Mouse (Mus musculus) intestine, embryonic 16.5 days (tissue): ENCODE measurements at regions not wholly inside any gene's neighbourhood (a gene's known extent, or its start where the extent isn't known, plus 50 kb on each side); places are given as distances from the start of the nearest gene placed in this dataset.

Source experiments
- ATAC-seq: fragments of 200-750 bp; cut with Nextera tagmentation; 2 replicates; pipeline ENCODE4 v1.8.0; 2017; ENCODE audit warnings: moderate TSS enrichment, moderate library complexity
- H3K27ac ChIP-seq: fragments of 300-500 bp; sonication (generic); 2 replicates; pipeline ENCODE4 v1.5.1; 2014; ENCODE audit warnings: mild to moderate bottlenecking, low read length
- H3K27me3 ChIP-seq: fragments of 300-500 bp; sonication (generic); replicated peaks from 2 replicates; pipeline ENCODE4 v1.6.1; 2014; ENCODE audit warnings: low read length, control low read depth, mixed read lengths; ENCODE audit not compliant: control insufficient read depth, insufficient read depth
- H3K36me3 ChIP-seq: fragments of 300-500 bp; sonication (generic); 2 replicates; pipeline ENCODE4 v1.6.1; 2014; ENCODE audit warnings: low read length, control low read depth; ENCODE audit not compliant: control insufficient read depth, insufficient read depth
- H3K4me1 ChIP-seq: fragments of 300-500 bp; sonication (generic); 2 replicates; pipeline ENCODE4 v1.6.1; 2014; ENCODE audit warnings: low read length, control low read depth, mixed read lengths; ENCODE audit not compliant: control insufficient read depth, insufficient read depth
- H3K4me2 ChIP-seq: fragments of 300-500 bp; sonication (generic); 2 replicates; pipeline ENCODE4 v1.6.1; 2014; ENCODE audit warnings: low read depth, low read length, control low read depth
- H3K4me3 ChIP-seq: fragments of 300-500 bp; sonication (generic); 2 replicates; pipeline ENCODE4 v1.5.1; 2014; ENCODE audit warnings: mild to moderate bottlenecking, low read length
- H3K9ac ChIP-seq: fragments of 300-500 bp; sonication (generic); 2 replicates; pipeline ENCODE4 v1.6.1; 2014; ENCODE audit warnings: low read depth, low read length
- H3K9me3 ChIP-seq: fragments of 300-500 bp; sonication (generic); 2 replicates; pipeline ENCODE4 v1.6.1; 2016; ENCODE audit warnings: low read length, control low read depth; ENCODE audit not compliant: control insufficient read depth
- WGBS: fragments of 180-500 bp; shearing (Covaris S2); extraction: QIAGEN DNeasy Blood & Tissue Kit; methylation state at CpG from one replicate; pipeline ENCODE4 v1.1.7; 2014; 5-methylcytosine and 5-hydroxymethylcytosine counted together

DNA sequence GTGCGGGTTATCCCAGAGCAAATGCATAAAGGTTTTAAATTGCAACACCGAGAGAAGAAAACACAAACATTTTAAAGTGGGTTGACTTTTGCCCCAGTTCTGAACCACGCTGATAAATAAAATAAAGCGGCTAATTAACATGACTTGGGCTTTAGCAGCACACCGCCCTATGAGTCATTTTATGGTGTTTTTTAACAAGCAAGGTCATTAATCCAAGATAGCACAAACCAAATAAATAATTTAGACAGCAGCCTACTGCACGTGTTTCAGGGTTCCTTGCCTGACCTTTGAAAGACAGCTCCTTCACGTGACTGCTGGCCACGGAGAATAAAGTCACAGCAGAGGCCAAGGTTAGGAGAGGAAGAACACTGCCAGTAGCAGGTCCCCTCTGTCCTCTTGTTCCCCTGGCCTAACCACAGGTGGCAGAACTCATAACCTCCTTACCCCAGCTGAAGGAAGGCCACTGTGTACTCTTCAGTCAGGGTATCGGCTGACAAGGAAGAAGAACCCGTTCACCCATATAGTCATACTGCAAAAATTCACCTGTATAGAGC lies 371.8 kb upstream of the Acvr2a start:
- H3K9ac ChIP-seq: no peak overlapping the region
- no peaks in the 10 kb centered on the region for H3K36me3 ChIP-seq
- no peak overlapping the region for H3K4me3 ChIP-seq
- no peaks in the 10 kb centered on the region for H3K9me3 ChIP-seq
- 0 out of 2 replicates have a peak, but pooled peaks cover 6% of the 10 kb centered on the region for H3K4me1 ChIP-seq
- 39% methylated on average over 10 of the region's 10 CpGs for WGBS
- no peaks in the 10 kb centered on the region for H3K27me3 ChIP-seq
- peak; percentile 74 for ATAC-seq
- peak overlapping the region; percentile 2; the same call in 1 of the 2 replicates for H3K4me2 ChIP-seq
- peak overlapping the region; percentile 85 for H3K27ac ChIP-seq

DNA sequence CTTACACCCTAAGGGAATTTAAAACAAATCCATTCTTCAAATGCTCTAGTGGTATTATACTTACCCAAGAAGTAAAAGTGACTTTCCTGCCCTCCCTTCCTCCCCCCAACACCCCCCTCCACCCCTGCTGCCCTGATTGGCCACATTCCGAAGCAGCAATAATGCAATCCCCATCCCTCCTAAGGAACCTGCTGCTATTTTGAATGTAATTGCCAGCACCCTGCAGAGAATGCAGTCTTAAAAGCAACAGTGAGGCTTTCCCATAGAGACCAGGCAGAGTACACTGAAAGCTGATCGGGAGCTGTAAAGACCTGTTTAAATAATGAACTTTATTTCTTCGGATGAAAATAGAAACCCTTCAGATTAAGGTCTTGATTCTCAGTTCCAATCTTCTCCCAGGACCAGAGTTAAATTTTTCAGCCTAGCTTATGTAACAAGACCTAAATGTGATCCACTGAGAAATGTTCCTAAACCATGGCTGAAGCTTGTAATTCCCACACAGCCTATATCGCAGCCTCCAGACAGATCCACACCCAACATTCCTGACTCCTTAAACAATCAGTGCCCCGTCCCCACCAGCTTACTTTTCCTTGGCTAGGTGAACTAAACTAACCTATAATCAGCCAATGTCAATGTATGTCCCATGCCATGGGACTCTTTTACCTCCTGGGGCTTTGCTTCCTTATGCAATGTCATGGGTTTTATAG lies 367.9 kb upstream of the Acvr2a start:
- WGBS: 38% methylated on average over 5 of the region's 5 CpGs
- H3K4me1 ChIP-seq: 0 out of 2 replicates have a peak, but pooled peaks cover 5% of the 10 kb centered on the region
- no peaks in the 10 kb centered on the region for H3K27me3 ChIP-seq
- H3K9ac ChIP-seq: no peak overlapping the region
- no peaks in the 10 kb centered on the region for H3K9me3 ChIP-seq
- no peak for ATAC-seq
- no peak overlapping the region for H3K4me2 ChIP-seq
- H3K4me3 ChIP-seq: no peak overlapping the region
- H3K36me3 ChIP-seq: no peaks in the 10 kb centered on the region
- H3K27ac ChIP-seq: no peak overlapping the region

DNA sequence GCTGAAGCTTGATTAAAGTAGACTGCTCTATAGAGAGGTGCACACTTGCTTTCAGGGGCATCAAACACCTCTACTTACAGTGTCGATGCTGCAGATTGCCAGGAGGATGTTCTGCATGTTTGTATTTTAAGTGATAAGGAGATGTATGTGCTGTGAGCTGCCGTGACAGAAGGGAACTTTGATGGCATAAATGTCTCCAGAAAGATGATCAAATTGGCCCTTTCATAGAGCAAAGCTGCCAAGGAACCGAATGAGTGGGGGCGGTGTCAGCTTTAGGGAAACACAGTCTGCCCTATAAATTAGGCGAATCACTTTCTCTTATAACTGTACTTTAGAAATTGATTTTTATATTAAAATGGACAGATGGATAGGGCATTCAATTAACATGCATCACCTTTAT lies 367.3 kb upstream of the Acvr2a start:
- no peaks in the 10 kb centered on the region for H3K4me1 ChIP-seq
- ATAC-seq: no peak
- no peaks in the 10 kb centered on the region for H3K9me3 ChIP-seq
- 73% methylated on average over 5 of the region's 5 CpGs for WGBS
- no peak overlapping the region for H3K27ac ChIP-seq
- H3K4me3 ChIP-seq: no peak overlapping the region
- no peak overlapping the region for H3K4me2 ChIP-seq
- H3K27me3 ChIP-seq: no peaks in the 10 kb centered on the region
- H3K9ac ChIP-seq: no peak overlapping the region
- H3K36me3 ChIP-seq: no peaks in the 10 kb centered on the region

DNA sequence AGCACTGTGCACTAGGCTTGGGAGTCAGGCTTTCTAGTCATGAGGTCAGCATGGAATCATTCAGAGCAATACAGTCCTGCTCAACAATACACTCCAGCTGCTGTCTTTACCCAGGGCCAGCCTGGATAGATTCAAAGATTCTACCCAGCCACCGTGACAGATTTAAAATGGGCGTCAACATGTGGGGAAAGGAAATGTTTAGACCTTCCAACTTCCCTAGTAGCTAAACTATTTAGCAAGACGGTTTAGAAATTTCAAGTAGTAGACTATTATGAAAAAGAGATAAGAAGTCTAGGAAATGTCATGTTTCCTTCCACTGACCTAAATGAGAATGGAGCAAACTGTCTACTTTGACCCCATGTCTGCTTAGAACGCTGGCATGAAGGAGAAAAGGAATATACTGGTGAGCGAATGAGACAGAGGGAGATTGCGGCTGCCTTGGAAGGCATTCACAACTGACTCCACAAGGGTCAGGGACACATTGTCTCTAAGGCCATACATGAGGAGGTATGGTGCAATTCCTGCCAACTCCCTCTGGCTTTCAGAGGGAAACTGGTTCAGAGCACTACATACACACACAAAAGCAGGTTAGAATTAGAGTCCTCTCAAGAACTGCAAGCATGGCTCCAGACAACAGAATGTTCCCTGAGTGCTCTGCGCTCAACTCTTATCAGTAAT lies 364.6 kb upstream of the Acvr2a start:
- Histone ChIP-seq H3K9me3 (no peaks in the 10 kb centered on the region), H3K27ac (no peak overlapping the region), H3K9ac (no peak overlapping the region), H3K4me1 (no peaks in the 10 kb centered on the region), H3K27me3 (no peaks in the 10 kb centered on the region), H3K4me3 (no peak overlapping the region), H3K4me2 (no peak overlapping the region), H3K36me3 (no peaks in the 10 kb centered on the region)
- no peak for ATAC-seq
- 75% methylated on average over 7 of the region's 7 CpGs for WGBS

DNA sequence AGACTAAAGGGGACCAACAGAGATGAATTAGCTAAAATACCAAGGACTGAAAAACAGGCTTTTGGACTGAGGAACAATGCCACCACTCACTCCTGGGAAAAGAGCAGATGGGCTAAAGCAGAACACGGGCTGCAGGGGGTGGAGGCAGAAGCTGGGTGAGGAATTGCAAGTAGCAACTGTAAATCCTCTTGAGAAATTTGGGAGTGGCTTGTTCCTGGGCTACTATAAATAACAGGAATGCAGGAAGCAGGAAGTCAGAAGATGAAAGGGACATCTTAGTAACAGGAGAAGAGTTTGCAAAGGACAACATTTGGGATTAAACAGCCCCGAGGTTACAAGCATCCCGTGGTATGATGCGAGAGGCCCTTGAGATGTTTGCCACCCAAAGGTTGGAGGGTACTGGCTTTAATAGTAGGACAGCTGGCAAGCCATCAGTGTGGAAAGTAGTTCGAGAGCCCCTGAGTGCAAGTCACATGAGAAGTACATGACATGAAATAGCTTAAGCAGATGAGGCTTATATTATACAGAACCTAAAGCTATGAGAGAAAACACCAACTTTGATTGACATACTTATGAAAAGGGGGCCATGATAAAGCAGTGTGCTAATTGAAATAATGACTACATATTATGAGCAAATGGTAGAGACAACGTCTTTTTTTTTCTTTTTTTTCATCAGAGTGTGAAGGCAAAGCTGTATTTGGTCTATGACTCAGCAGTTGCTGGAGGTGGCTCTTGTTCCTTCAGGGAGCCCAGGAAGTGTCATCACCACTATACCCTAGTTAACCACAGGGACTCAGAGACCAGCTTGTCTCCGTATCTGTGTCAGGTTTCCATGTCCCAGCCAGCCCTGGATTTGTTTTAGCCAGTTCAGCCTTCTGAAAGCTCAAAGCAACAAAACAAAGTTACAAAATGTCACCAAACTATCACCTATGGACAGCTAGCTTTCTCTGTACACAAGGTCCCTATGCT lies 357.6 kb upstream of the Acvr2a start:
- no peaks in the 10 kb centered on the region for H3K27me3 ChIP-seq
- WGBS: 46% methylated on average over 7 of the region's 7 CpGs
- no peak overlapping the region for H3K4me3 ChIP-seq
- 0 out of 2 replicates have a peak, but pooled peaks cover 4% of the 10 kb centered on the region for H3K4me1 ChIP-seq
- H3K36me3 ChIP-seq: no peaks in the 10 kb centered on the region
- H3K9me3 ChIP-seq: no peaks in the 10 kb centered on the region
- H3K9ac ChIP-seq: no peak overlapping the region
- ATAC-seq: peak; percentile 42; the same call in 1 of the 2 replicates
- H3K4me2 ChIP-seq: no peak overlapping the region
- H3K27ac ChIP-seq: no peak overlapping the region

DNA sequence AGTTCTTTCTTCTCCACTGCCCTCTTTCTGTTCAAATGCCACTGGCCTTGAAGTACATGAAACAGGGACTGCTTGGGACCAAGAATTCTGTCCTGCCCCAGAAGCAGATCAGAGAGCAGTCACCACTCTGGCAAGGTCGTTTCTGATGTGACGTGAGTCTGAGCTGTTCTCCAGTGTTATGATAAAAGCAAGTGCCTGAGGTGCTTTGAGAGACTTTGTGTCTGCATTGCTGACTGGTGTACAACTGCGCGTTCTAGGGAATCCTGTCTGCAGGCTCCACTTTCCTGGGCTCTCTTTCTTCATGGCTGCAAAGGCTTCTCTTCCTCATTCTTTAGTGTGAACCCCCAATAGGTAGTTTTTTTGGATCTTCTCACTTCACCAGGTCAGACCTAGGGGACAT lies 356.8 kb upstream of the Acvr2a start:
- H3K4me1 ChIP-seq: 0 out of 2 replicates have a peak, but pooled peaks cover 4% of the 10 kb centered on the region
- H3K27me3 ChIP-seq: no peaks in the 10 kb centered on the region
- H3K36me3 ChIP-seq: no peaks in the 10 kb centered on the region
- no peak for ATAC-seq
- WGBS: 82% methylated on average over 4 of the region's 4 CpGs
- H3K9me3 ChIP-seq: no peaks in the 10 kb centered on the region
- no peak overlapping the region for H3K4me3 ChIP-seq
- H3K4me2 ChIP-seq: no peak overlapping the region
- no peak overlapping the region for H3K27ac ChIP-seq
- no peak overlapping the region for H3K9ac ChIP-seq

DNA sequence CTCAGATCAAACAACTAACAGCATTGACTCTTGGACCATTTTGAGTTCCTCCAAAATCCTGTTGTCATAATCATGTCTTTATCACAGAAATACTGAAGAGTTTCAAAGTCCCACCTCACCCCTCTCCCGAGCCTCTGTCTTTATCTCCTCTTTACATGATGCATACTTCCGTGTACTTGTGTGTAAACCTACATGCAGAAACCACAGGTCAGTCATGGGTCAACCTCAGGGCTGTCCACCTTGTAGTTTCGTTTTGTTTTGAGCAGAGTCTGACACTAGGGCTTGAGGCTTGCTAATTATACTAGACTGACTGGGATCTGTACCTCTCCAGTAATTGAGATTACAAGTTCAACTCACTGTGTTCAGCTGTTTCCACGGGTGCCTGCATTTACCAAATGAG lies 348.4 kb upstream of the Acvr2a start:
- Histone ChIP-seq H3K27me3 (no peaks in the 10 kb centered on the region), H3K9me3 (no peaks in the 10 kb centered on the region), H3K4me2 (no peak overlapping the region), H3K36me3 (no peaks in the 10 kb centered on the region), H3K9ac (no peak overlapping the region), H3K4me3 (no peak overlapping the region), H3K4me1 (no peaks in the 10 kb centered on the region), H3K27ac (no peak overlapping the region)
- WGBS: 66% methylated on average over 4 of the region's 4 CpGs
- ATAC-seq: peak; percentile 85

DNA sequence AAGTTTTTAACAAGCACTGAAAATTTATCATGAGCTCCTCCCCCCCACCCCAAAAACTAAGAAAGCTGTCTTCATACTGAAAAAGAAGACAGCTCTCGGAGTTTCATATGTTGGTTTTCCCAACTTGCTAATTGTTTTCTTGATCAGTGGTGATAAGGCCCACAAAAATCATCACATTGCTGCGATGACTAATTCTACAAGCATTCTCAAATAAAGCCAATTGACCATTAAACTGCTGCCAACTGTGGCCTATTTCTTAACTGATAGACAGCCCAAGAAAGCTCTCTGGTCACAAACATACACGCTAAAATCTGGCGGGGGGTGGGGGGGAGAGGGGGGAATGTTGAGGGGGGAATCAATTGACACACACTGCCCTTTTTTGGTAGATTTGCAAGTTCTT lies 345.0 kb upstream of the Acvr2a start:
- Histone ChIP-seq H3K9ac (no peak overlapping the region), H3K4me1 (no peaks in the 10 kb centered on the region), H3K27me3 (no peaks in the 10 kb centered on the region), H3K27ac (no peak overlapping the region), H3K4me2 (no peak overlapping the region), H3K4me3 (no peak overlapping the region), H3K9me3 (no peaks in the 10 kb centered on the region), H3K36me3 (no peaks in the 10 kb centered on the region)
- no peak for ATAC-seq
- WGBS: 71% methylated on average over 4 of the region's 4 CpGs

DNA sequence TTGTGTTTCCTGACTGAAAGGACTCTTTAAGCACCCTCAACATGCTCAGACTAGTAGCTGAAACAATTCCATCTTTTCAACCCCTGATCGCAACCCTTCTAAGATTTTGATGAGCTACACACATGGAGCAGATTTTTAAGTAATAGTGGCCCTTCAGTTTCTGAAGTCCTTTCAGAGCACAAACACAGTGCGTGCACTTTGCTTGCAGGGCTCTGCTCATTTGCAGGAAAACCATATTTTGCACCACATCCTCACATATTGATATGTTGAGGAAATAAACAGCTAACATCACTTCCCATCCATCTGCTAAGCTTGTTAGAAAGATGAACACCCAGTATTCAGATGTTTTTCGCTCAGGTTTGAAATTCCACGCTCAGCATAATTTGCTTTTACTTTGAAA lies 344.6 kb upstream of the Acvr2a start:
- no peak overlapping the region for H3K4me3 ChIP-seq
- H3K36me3 ChIP-seq: no peaks in the 10 kb centered on the region
- ATAC-seq: no peak
- no peak overlapping the region for H3K9ac ChIP-seq
- no peak overlapping the region for H3K27ac ChIP-seq
- no peak overlapping the region for H3K4me2 ChIP-seq
- no peaks in the 10 kb centered on the region for H3K4me1 ChIP-seq
- H3K27me3 ChIP-seq: no peaks in the 10 kb centered on the region
- H3K9me3 ChIP-seq: no peaks in the 10 kb centered on the region
- WGBS: 86% methylated on average over 4 of the region's 4 CpGs
